Mouse (Mus musculus) midbrain, embryonic 15.5 days (tissue): ENCODE measurements at regions not wholly inside any gene's neighbourhood (a gene's known extent, or its start where the extent isn't known, plus 50 kb on each side); places are given as distances from the start of the nearest gene placed in this dataset.

Source experiments
- ATAC-seq: fragments of 200-750 bp; cut with Nextera tagmentation; replicated peaks from 2 replicates; pipeline ENCODE4 v1.8.0; 2017; ENCODE audit warnings: moderate TSS enrichment
- H3K27ac ChIP-seq: fragments of 300-500 bp; sonication (generic); 2 replicates; pipeline ENCODE4 v1.5.1; 2015; ENCODE audit warnings: mild to moderate bottlenecking, inconsistent platforms
- H3K27me3 ChIP-seq: fragments of 300-500 bp; sonication (generic); replicated peaks from 2 replicates; pipeline ENCODE4 v1.6.1; 2015; ENCODE audit warnings: inconsistent platforms
- H3K36me3 ChIP-seq: fragments of 300-500 bp; sonication (generic); replicated peaks from 2 replicates; pipeline ENCODE4 v1.6.1; 2015; ENCODE audit warnings: inconsistent platforms
- H3K4me1 ChIP-seq: fragments of 300-500 bp; sonication (generic); 2 replicates; pipeline ENCODE4 v1.6.1; 2015; ENCODE audit warnings: inconsistent platforms
- H3K4me2 ChIP-seq: fragments of 300-500 bp; sonication (generic); 2 replicates; pipeline ENCODE4 v1.6.1; 2015; ENCODE audit warnings: inconsistent platforms, mild to moderate bottlenecking, moderate library complexity
- H3K4me3 ChIP-seq: fragments of 300-500 bp; sonication (generic); 2 replicates; pipeline ENCODE4 v1.5.1; 2015; ENCODE audit warnings: mild to moderate bottlenecking, inconsistent platforms
- H3K9ac ChIP-seq: fragments of 300-500 bp; sonication (generic); 2 replicates; pipeline ENCODE4 v1.6.1; 2015; ENCODE audit warnings: mild to moderate bottlenecking, inconsistent platforms
- H3K9me3 ChIP-seq: fragments of 300-500 bp; sonication (generic); 2 replicates; pipeline ENCODE4 v1.6.1; 2016; ENCODE audit warnings: inconsistent platforms
- WGBS: fragments of 180-500 bp; shearing (Covaris S2); methylation state at CpG from one replicate; pipeline ENCODE4 v1.1.7; 2015; ENCODE audit warnings: mixed read lengths; 5-methylcytosine and 5-hydroxymethylcytosine counted together

DNA sequence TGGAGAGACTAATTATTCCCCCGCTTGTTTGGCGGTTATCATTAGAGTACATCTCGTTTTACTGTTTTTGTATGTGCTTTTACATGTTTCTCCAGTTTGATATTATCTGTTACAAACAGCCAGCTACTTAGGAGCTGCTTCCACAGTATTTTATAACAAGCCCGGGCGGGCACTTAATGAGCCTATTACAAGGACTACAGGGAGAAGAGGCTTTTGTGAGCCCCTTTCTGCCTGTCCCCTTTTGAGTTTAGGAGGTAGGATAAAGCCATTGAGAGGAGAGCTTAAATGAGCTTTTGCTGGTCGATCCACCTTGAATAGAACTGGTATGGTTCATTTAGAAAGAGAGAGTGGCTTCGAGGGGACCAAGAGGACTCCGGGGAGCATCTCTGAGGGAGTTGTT lies 208.0 kb downstream of the Nr2f2 start:
- Histone ChIP-seq H3K4me2 (no peak overlapping the region), H3K27ac (no peak overlapping the region), H3K4me1 (no peaks in the 10 kb centered on the region), H3K9me3 (no peaks in the 10 kb centered on the region), H3K36me3 (no peaks in the 10 kb centered on the region), H3K9ac (no peak overlapping the region), H3K4me3 (no peak overlapping the region), H3K27me3 (peaks cover 81% of the 10 kb centered on the region)
- no peak for ATAC-seq
- WGBS: 26% methylated on average over 8 of the region's 8 CpGs

DNA sequence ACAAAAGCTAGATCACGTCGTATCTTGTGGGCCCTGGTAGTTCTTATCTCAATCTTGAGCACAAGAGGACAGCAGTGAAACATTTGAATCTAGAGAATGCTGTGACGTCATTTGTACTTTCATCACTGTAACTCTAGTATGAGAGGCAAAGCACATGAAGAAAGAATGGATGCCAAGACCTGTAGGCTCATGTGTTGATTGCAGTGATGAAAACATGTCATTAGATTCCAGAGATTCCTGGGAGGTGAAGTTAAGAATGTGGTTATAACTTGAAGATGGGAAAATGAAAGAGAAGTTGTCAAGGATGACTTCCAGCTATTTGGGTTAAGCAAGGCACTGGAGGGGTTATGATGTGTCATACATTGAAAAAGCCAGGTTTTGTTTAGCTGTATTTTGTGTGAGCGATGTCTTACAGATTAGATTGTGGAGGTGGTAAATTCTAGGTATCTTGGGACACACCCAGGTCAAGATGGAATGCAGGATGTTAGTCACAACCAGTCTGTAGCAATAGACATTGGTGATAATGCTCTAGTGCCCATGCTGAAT lies 221.7 kb downstream of the Nr2f2 start:
- WGBS: 90% methylated on average over 4 of the region's 4 CpGs
- H3K9ac ChIP-seq: no peak overlapping the region
- no peaks in the 10 kb centered on the region for H3K4me1 ChIP-seq
- H3K9me3 ChIP-seq: no peaks in the 10 kb centered on the region
- ATAC-seq: no peak
- no peak overlapping the region for H3K4me3 ChIP-seq
- H3K36me3 ChIP-seq: no peaks in the 10 kb centered on the region
- H3K27ac ChIP-seq: no peak overlapping the region
- H3K4me2 ChIP-seq: no peak overlapping the region
- peaks cover 7% of the 10 kb centered on the region for H3K27me3 ChIP-seq

GRCm38 (mm10) chr7:70136837-70137236 lies 229.7 kb downstream of the Nr2f2 start:
- H3K4me3 ChIP-seq: no peak overlapping the region
- no peaks in the 10 kb centered on the region for H3K27me3 ChIP-seq
- no peak for ATAC-seq
- no peak overlapping the region for H3K4me2 ChIP-seq
- no peak overlapping the region for H3K9ac ChIP-seq
- H3K4me1 ChIP-seq: no peaks in the 10 kb centered on the region
- H3K36me3 ChIP-seq: no peaks in the 10 kb centered on the region
- no peaks in the 10 kb centered on the region for H3K9me3 ChIP-seq
- no peak overlapping the region for H3K27ac ChIP-seq
- WGBS: 90% methylated on average over 5 of the region's 5 CpGs

DNA sequence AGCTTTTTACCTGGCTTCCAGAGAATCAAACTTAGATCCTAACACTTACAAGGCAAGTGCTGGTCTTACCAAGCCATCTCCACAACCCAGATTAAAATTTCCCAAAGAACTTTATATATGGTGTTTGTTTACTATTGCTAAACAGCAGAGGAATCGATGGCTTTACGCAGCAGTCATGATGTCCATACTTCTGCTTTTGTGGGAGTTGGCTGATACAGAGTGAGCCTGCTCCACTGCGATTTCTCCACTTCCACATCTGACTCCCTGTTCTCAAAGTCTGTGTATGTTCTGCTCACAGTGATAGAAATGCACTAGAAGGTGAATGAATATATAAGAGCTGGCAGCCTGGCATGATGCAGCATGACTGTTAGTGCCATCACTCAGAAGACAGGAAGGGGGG lies 231.1 kb downstream of the Nr2f2 start:
- no peak for ATAC-seq
- no peak overlapping the region for H3K4me2 ChIP-seq
- 93% methylated on average over 3 of the region's 3 CpGs for WGBS
- no peak overlapping the region for H3K27ac ChIP-seq
- no peaks in the 10 kb centered on the region for H3K9me3 ChIP-seq
- H3K9ac ChIP-seq: no peak overlapping the region
- H3K36me3 ChIP-seq: no peaks in the 10 kb centered on the region
- H3K4me3 ChIP-seq: no peak overlapping the region
- no peaks in the 10 kb centered on the region for H3K4me1 ChIP-seq
- H3K27me3 ChIP-seq: no peaks in the 10 kb centered on the region

GRCm38 (mm10) chr7:70129963-70130362 lies 236.6 kb downstream of the Nr2f2 start:
- Histone ChIP-seq H3K36me3 (no peaks in the 10 kb centered on the region), H3K27ac (peak overlapping the region; percentile 34; the same call in 1 of the 2 replicates), H3K9me3 (no peaks in the 10 kb centered on the region), H3K27me3 (peaks cover 25% of the 10 kb centered on the region), H3K4me3 (no peak overlapping the region), H3K4me2 (peak overlapping the region; percentile 28), H3K4me1 (peaks cover 7% of the 10 kb centered on the region), H3K9ac (no peak overlapping the region)
- 10% methylated on average over 15 of the region's 15 CpGs for WGBS
- peak; percentile 82 for ATAC-seq

DNA sequence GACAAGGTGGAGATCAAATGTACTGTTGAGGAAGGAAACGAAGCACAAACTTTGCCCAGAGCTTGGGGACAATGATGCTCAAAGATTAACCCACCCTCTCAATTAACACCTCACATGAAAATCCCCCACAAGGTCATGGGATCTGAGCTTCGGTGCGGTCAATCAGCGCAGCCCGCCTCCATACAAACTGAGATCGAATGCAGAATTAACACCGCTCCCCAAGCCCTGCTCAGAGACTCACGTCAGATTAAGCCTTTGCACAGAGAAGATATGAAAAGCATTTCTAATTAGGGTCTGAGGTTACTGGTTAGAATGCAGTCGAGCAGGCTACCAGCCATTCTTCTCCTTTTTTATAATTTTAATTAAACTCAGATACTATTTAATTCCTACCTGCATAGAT lies 243.7 kb downstream of the Nr2f2 start:
- 17% methylated on average over 9 of the region's 9 CpGs for WGBS
- Histone ChIP-seq H3K4me3 (no peak overlapping the region), H3K4me1 (peaks cover 13% of the 10 kb centered on the region), H3K9ac (no peak overlapping the region), H3K27ac (no peak overlapping the region), H3K4me2 (no peak overlapping the region), H3K9me3 (no peaks in the 10 kb centered on the region), H3K27me3 (peaks cover 56% of the 10 kb centered on the region), H3K36me3 (no peaks in the 10 kb centered on the region)
- no peak for ATAC-seq

- H3K27ac ChIP-seq: 0 out of 2 replicates have a peak overlapping the region, but pooled peaks have one; percentile 34
- WGBS: 70% methylated on average over 8 of the region's 8 CpGs
- H3K4me2 ChIP-seq: no peak overlapping the region
- H3K4me1 ChIP-seq: peaks cover 16% of the 10 kb centered on the region
- ATAC-seq: no peak
- peaks cover 60% of the 10 kb centered on the region for H3K27me3 ChIP-seq
- no peaks in the 10 kb centered on the region for H3K36me3 ChIP-seq
- no peak overlapping the region for H3K9ac ChIP-seq
- H3K9me3 ChIP-seq: no peaks in the 10 kb centered on the region
- no peak overlapping the region for H3K4me3 ChIP-seq
Measured at GRCm38 (mm10) chr7:70119517-70119916, 247.0 kb downstream of the Nr2f2 start.

GRCm38 (mm10) chr7:70118971-70119370 lies 247.6 kb downstream of the Nr2f2 start:
- WGBS: 10% methylated on average over 7 of the region's 7 CpGs
- no peak for ATAC-seq
- Histone ChIP-seq H3K27ac (peak overlapping the region; percentile 75), H3K27me3 (peaks cover 60% of the 10 kb centered on the region), H3K4me3 (peak overlapping the region; percentile 32), H3K9ac (peak overlapping the region; percentile 22; the same call in 1 of the 2 replicates), H3K4me1 (peaks cover 16% of the 10 kb centered on the region), H3K9me3 (no peaks in the 10 kb centered on the region), H3K4me2 (peak overlapping the region; percentile 60), H3K36me3 (no peaks in the 10 kb centered on the region)

GRCm38 (mm10) chr7:70117930-70118922 lies 248.3 kb downstream of the Nr2f2 start:
- Histone ChIP-seq H3K9ac (peak overlapping the region; percentile 22; the same call in 1 of the 2 replicates), H3K36me3 (no peaks in the 10 kb centered on the region), H3K4me1 (peaks cover 16% of the 10 kb centered on the region), H3K27ac (peak overlapping the region; percentile 75), H3K4me2 (peak overlapping the region; percentile 60), H3K27me3 (peaks cover 58% of the 10 kb centered on the region), H3K9me3 (no peaks in the 10 kb centered on the region), H3K4me3 (peak overlapping the region; percentile 32)
- peak; percentile 80 for ATAC-seq
- WGBS: 7% methylated on average over 21 of the region's 21 CpGs

- Histone ChIP-seq H3K4me2 (peak overlapping the region; percentile 12; the same call in 1 of the 2 replicates), H3K4me1 (peaks cover 17% of the 10 kb centered on the region; the same call in 1 of the 2 replicates), H3K27me3 (peaks cover 38% of the 10 kb centered on the region), H3K36me3 (no peaks in the 10 kb centered on the region), H3K9me3 (no peaks in the 10 kb centered on the region), H3K9ac (no peak overlapping the region), H3K4me3 (no peak overlapping the region), H3K27ac (no peak overlapping the region)
- WGBS: 18% methylated on average over 8 of the region's 8 CpGs
- ATAC-seq: no peak
Measured at GRCm38 (mm10) chr7:70109013-70109412, 257.5 kb downstream of the Nr2f2 start.

GRCm38 (mm10) chr7:70105024-70105423 lies 261.5 kb downstream of the Nr2f2 start:
- Histone ChIP-seq H3K9me3 (no peaks in the 10 kb centered on the region), H3K36me3 (no peaks in the 10 kb centered on the region), H3K4me2 (no peak overlapping the region), H3K9ac (no peak overlapping the region), H3K4me3 (no peak overlapping the region), H3K27ac (peak overlapping the region; percentile 53; the same call in 1 of the 2 replicates), H3K27me3 (peaks cover 9% of the 10 kb centered on the region), H3K4me1 (peaks cover 18% of the 10 kb centered on the region; the same call in 1 of the 2 replicates)
- WGBS: 29% methylated on average over 2 of the region's 2 CpGs
- ATAC-seq: no peak

DNA sequence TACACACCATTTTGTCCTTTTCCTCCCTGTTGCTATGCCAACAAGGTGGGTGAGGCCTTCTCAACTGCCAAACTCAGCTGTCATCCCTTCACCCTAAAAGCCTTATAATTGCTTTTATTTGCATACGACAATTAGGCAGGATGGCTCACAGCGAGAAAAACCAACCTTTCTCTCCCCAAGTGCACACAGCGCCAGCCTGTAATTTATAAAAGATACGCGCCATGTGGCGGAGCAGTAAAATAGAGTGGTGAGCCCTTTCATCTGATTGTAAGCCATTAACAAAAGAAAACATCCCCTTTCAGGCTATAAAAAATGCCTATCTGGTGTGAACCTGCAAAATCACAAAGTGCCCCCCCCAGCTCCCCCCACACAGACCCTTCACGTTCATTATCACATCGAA lies 262.0 kb downstream of the Nr2f2 start:
- peak; percentile 70 for ATAC-seq

More for the DNA sequence above, 262.0 kb downstream of the Nr2f2 start:
- no peaks in the 10 kb centered on the region for H3K9me3 ChIP-seq
- WGBS: 7% methylated on average over 8 of the region's 8 CpGs
- H3K27me3 ChIP-seq: peaks cover 7% of the 10 kb centered on the region
- H3K27ac ChIP-seq: peak overlapping the region; percentile 53
- H3K4me3 ChIP-seq: no peak overlapping the region
- H3K36me3 ChIP-seq: no peaks in the 10 kb centered on the region
- no peak overlapping the region for H3K9ac ChIP-seq
- H3K4me2 ChIP-seq: 0 out of 2 replicates have a peak overlapping the region, but pooled peaks have one; percentile 7
- peaks cover 18% of the 10 kb centered on the region; the same call in 1 of the 2 replicates for H3K4me1 ChIP-seq
